Mouse (Mus musculus) adrenal gland, postnatal 0 days (tissue): ENCODE data around the gene Cpne1. TPM values are rescaled to one million over a fixed set of nuclear protein-coding genes. Genes with fewer than 3 reads are reported as not detected.

Experiments used
- polyA plus RNA-seq: library from polyadenylated mRNA; unstranded; fragments of >200 nt; fragmentation: Nextera tagmentation; extraction: Ambion mirVana; gene quantifications from 2 replicates; pipeline ENCODE4 v1.2.1, GENCODE M21; 2015

Gene Cpne1
- polyA plus RNA-seq = 26.5 and 28.3 TPM in 2 replicates

GRCm38 (mm10) chr2:156111358-156112079, at the start of gene Cpne1, which contains the start of gene Rbm12:
Cpne1 (minus strand) TSS chr2:156111965.
Rbm12 (minus strand) TSS chr2:156111978.

GRCm38 (mm10) chr2:156143953-156144724, 32.4 kb upstream of the Cpne1 start, which contains the start of the genes Romo1 and Nfs1:
Romo1 (plus strand) TSS chr2:156144039.
Nfs1 (minus strand) TSS chr2:156144186.

GRCm38 (mm10) chr2:156126992-156127391, 15.2 kb upstream of the Cpne1 start, which contains the start of gene Gm28036:
Gm28036 (minus strand) TSS chr2:156127092.

GRCm38 (mm10) chr2:156065099-156066041, 46.4 kb downstream of the Cpne1 start, which contains the start of gene Spag4:
Spag4 (plus strand) TSS chr2:156065175.

GRCm38 (mm10) chr2:156052816-156053215, 58.9 kb downstream of the Cpne1 start, which contains the start of gene Fer1l4:
Fer1l4 (minus strand) TSS chr2:156052947.

Other genes starting within 250 kb of the Cpne1 start
- 80.5 and 107 TPM in 2 replicates for gene Uqcc1, start 181.7 kb downstream of the Cpne1 start, polyA plus RNA-seq
- gene Gm15557, start 171.2 kb downstream of the Cpne1 start, polyA plus RNA-seq = 0.19 and 0.97 TPM in 2 replicates
- gene Gdf5, start 166.6 kb downstream of the Cpne1 start, polyA plus RNA-seq = 0.63 and 0.97 TPM in 2 replicates
- gene Cep250, start 155.5 kb downstream of the Cpne1 start, polyA plus RNA-seq = 5.5 and 9.7 TPM in 2 replicates
- gene 6430550D23Rik, start 104.0 kb downstream of the Cpne1 start, polyA plus RNA-seq = 1.1 and 2.0 TPM in 2 replicates
- gene Ergic3, start 103.9 kb downstream of the Cpne1 start, polyA plus RNA-seq = 226 and 249 TPM in 2 replicates
- 0.13 TPM in 1 of 2 replicates, not detected in the other for gene Fer1l4, start 59.0 kb downstream of the Cpne1 start, polyA plus RNA-seq
- 2.7 and 4.2 TPM in 2 replicates for gene Spag4, start 46.8 kb downstream of the Cpne1 start, polyA plus RNA-seq
- gene Rbm12, start within 50 bp of the Cpne1 start, polyA plus RNA-seq = 8.5 and 12.1 TPM in 2 replicates
- 4.5 and 7.1 TPM in 2 replicates for gene Gm28036, start 15.1 kb upstream of the Cpne1 start, polyA plus RNA-seq
- gene Romo1, start 32.1 kb upstream of the Cpne1 start, polyA plus RNA-seq = 691 and 754 TPM in 2 replicates
- 66.9 and 114 TPM in 2 replicates for gene Nfs1, start 32.2 kb upstream of the Cpne1 start, polyA plus RNA-seq
- gene Rbm39, start 68.3 kb upstream of the Cpne1 start, polyA plus RNA-seq = 340 and 572 TPM in 2 replicates
- gene Phf20, start 84.5 kb upstream of the Cpne1 start, polyA plus RNA-seq = 45.5 and 52.4 TPM in 2 replicates
- gene Cnbd2, start 200.3 kb upstream of the Cpne1 start, polyA plus RNA-seq = 8.2 and 10.0 TPM in 2 replicates
- 190 and 208 TPM in 2 replicates for gene Scand1, start 200.7 kb upstream of the Cpne1 start, polyA plus RNA-seq